Mouse (Mus musculus) heart, embryonic 11.5 days (tissue): ENCODE data around the gene Ier5l. TPM values are rescaled to one million over a fixed set of nuclear protein-coding genes. Genes with fewer than 3 reads are reported as not detected.
A peak's percentile ranks its signal among the peaks of the same experiment; 100 is the strongest.

ENCODE experiments used
- ATAC-seq: fragments of 200-750 bp; cut with Nextera tagmentation; replicated peaks from 2 replicates; pipeline ENCODE4 v1.8.0; 2017; ENCODE audit warnings: moderate library complexity; ENCODE audit not compliant: insufficient number of reproducible peaks, low FRiP score, low TSS enrichment
- H3K27ac ChIP-seq: fragments of 300-500 bp; sonication (generic); 2 replicates; pipeline ENCODE4 v1.5.1; 2014; ENCODE audit warnings: mild to moderate bottlenecking, low read depth, low read length
- H3K27me3 ChIP-seq: fragments of 300-500 bp; sonication (generic); 2 replicates; pipeline ENCODE4 v1.6.1; 2014; ENCODE audit warnings: mild to moderate bottlenecking, low read length, mixed read lengths; ENCODE audit not compliant: control insufficient read depth, insufficient read depth
- H3K36me3 ChIP-seq: fragments of 300-500 bp; sonication (generic); 2 replicates; pipeline ENCODE4 v1.6.1; 2014; ENCODE audit warnings: mild to moderate bottlenecking, low read length, moderate library complexity, mixed read lengths; ENCODE audit not compliant: control insufficient read depth, insufficient read depth
- H3K4me1 ChIP-seq: fragments of 300-500 bp; sonication (generic); 2 replicates; pipeline ENCODE4 v1.6.1; 2014; ENCODE audit warnings: low read length; ENCODE audit not compliant: control insufficient read depth, insufficient read depth
- H3K4me2 ChIP-seq: fragments of 300-500 bp; sonication (generic); 2 replicates; pipeline ENCODE4 v1.6.1; 2014; ENCODE audit warnings: mild to moderate bottlenecking, moderate library complexity
- H3K4me3 ChIP-seq: fragments of 300-500 bp; sonication (generic); 2 replicates; pipeline ENCODE4 v1.5.1; 2014; ENCODE audit warnings: low read depth, low read length
- H3K9ac ChIP-seq: fragments of 300-500 bp; sonication (generic); 2 replicates; pipeline ENCODE4 v1.6.1; 2014; ENCODE audit warnings: mild to moderate bottlenecking, low read depth, low read length, moderate library complexity
- H3K9me3 ChIP-seq: fragments of 300-500 bp; sonication (generic); replicated peaks from 2 replicates; pipeline ENCODE4 v1.6.1; 2016; ENCODE audit warnings: low read length; ENCODE audit not compliant: control insufficient read depth
- WGBS: fragments of 180-500 bp; shearing (Covaris S2); extraction: QIAGEN DNeasy Blood & Tissue Kit; methylation state at CpG from one replicate; pipeline ENCODE4 v1.1.7; 2014; ENCODE audit not compliant: insufficient replicate concordance; 5-methylcytosine and 5-hydroxymethylcytosine counted together
- polyA plus RNA-seq: library from polyadenylated mRNA; unstranded; fragments of >200 nt; fragmentation: Nextera tagmentation; extraction: Ambion mirVana; gene quantifications from 2 replicates; pipeline ENCODE4 v1.2.1, GENCODE M21; 2014

Gene Ier5l
- polyA plus RNA-seq, 1 experiment from 2014 or later = 2.4 TPM

DNA sequence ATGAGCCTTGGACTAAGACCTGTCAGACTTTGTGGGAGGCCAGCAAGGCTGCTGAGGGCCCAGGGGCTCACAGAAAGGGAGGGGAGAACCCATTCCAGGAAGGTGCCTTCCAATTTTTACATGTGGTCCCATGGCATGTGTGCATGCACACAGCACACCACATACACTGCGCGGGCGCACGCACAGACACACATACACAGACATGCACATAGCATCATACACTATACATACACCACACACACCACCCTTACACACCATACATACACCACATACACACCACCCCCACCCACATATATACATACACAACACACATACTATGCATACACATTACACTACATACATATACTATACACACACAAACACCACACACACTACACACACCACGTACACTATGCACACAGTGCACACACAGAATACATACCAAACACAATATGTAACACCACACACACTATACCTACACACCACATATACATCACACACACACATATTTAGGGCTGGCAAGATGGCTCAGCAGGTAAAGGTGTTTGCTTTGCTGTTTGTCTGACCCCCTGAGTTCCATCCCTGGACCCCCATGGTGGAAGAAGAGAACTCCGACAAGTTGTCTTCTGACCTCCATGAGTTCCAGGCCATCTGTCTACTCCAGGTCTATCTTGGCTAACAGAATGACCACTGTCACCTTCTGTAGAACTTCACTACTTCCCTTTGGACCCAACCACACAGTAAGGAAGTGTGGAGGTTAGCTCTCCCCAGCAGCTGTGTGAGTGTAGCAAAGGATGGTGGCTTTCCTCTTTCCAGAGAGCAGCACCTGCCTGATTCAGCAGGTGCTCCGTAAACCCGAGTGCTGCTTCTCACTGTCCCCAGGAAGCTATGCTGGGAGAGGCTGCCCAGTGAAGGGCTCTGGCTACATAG, 21.2 kb upstream of the Ier5l start:
- Histone ChIP-seq H3K27ac (no peak overlapping the region), H3K4me3 (peak overlapping the region; percentile 18; the same call in 1 of the 2 replicates), H3K36me3 (no peaks in the 10 kb centered on the region), H3K27me3 (no peaks in the 10 kb centered on the region), H3K9me3 (no peaks in the 10 kb centered on the region; the same call in 1 of the 2 replicates), H3K4me1 (peaks cover 6% of the 10 kb centered on the region; the same call in 1 of the 2 replicates), H3K4me2 (peak overlapping the region; percentile 56), H3K9ac (no peak overlapping the region)
- no peak for ATAC-seq
- 77% methylated on average over 8 of the region's 8 CpGs for WGBS

DNA sequence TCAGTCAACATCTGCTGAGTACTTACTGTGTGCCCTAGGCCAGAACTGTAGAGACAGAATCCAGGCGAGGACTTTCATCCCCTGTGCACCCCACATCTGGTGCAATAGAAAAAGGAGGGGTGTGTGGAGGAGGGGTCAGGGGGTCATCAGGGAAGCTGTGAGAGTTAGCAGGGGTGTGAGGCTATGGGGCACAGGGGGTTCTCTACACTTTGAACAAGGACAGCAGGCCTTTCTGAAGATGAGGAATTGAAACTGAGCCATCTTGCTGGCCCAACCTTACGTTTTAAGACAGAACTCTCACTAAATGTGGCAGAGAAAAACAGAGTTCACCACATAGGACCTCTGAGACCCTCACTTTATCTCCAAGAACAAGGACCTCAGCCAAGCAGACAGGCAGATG, 16.4 kb upstream of the Ier5l start:
- WGBS = 60% methylated on average over 2 of the region's 2 CpGs
- no peaks in the 10 kb centered on the region for H3K27me3 ChIP-seq
- no peak overlapping the region for H3K4me3 ChIP-seq
- H3K4me1 ChIP-seq = no peaks in the 10 kb centered on the region
- H3K4me2 ChIP-seq = no peak overlapping the region
- no peak for ATAC-seq
- no peak overlapping the region for H3K27ac ChIP-seq
- H3K9me3 ChIP-seq = no peaks in the 10 kb centered on the region
- H3K36me3 ChIP-seq = no peaks in the 10 kb centered on the region
- no peak overlapping the region for H3K9ac ChIP-seq

DNA sequence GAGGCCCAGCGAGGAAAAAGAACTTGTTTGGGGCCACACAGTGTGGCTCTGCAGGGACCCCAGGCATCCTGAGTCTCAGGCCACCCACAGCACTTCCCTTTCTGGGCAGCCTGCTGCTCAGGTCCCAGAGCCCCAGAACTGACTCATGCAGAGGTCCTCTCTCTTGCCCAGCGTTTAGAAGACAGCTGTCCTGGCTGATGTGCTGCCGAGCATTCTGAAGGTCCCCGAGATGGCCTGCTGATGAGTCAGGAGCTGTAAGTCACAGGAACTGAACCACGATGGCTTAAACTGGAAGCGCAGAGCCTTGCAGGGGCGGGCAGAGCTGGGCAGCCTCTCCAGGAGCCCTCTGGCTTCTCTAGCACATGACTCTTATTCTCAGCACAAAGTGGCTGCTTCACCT, 13.6 kb upstream of the Ier5l start:
- H3K36me3 ChIP-seq = no peaks in the 10 kb centered on the region
- no peak overlapping the region for H3K4me2 ChIP-seq
- no peak overlapping the region for H3K9ac ChIP-seq
- 34% methylated on average over 7 of the region's 7 CpGs for WGBS
- no peak overlapping the region for H3K4me3 ChIP-seq
- H3K27me3 ChIP-seq = no peaks in the 10 kb centered on the region
- H3K27ac ChIP-seq = no peak overlapping the region
- no peaks in the 10 kb centered on the region for H3K9me3 ChIP-seq
- ATAC-seq = no peak
- no peaks in the 10 kb centered on the region for H3K4me1 ChIP-seq

DNA sequence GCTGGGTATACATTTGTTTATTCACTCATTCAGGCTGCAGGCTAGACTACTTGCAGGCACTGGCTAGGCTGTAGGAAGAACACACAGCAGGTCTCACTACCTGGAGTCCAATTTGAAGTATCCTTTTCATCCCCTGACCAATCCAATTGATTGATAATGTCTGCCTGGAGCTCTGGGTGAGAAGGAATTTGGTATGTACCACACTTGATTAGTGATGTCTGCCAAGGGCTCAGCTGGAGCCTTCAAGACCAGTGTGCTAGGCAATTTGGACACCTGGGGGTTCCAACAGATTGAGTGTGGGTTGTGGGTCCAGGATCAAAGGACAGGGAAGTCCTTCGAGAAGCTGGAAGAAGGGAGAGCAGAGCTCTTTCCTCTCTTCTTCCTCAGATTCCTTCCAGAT, 4.5 kb upstream of the Ier5l start:
- no peaks in the 10 kb centered on the region for H3K36me3 ChIP-seq
- no peak overlapping the region for H3K27ac ChIP-seq
- peaks cover 4% of the 10 kb centered on the region; the same call in 1 of the 2 replicates for H3K4me1 ChIP-seq
- 67% methylated on average over 1 of the region's 1 CpGs for WGBS
- no peak for ATAC-seq
- H3K9ac ChIP-seq = no peak overlapping the region
- peaks cover 10% of the 10 kb centered on the region for H3K27me3 ChIP-seq
- H3K4me2 ChIP-seq = no peak overlapping the region
- no peak overlapping the region for H3K4me3 ChIP-seq
- H3K9me3 ChIP-seq = no peaks in the 10 kb centered on the region

DNA sequence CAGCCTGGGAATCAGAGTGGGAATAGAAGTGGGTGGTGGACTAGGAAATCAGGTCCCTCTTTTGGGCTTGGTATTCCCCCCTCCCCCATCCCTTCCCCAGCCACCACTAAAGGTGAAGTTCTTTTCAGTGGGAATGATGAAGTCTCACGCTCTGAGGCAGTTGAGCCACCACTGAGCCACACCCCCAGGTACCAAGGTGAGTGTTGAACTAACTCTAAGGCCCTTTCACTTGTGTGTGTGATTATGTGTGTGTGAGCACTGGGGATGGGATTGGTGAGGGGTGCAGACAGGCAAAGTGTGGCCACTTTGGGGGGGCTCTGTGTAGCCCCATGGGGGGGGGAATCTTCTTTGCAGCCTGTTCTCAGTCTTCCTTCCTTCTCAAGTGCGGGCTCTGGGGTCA, 2.2 kb upstream of the Ier5l start:
- Histone ChIP-seq H3K27ac (no peak overlapping the region), H3K4me2 (no peak overlapping the region), H3K4me1 (peaks cover 8% of the 10 kb centered on the region; the same call in 1 of the 2 replicates), H3K4me3 (no peak overlapping the region), H3K27me3 (peaks cover 10% of the 10 kb centered on the region), H3K36me3 (no peaks in the 10 kb centered on the region), H3K9me3 (no peaks in the 10 kb centered on the region), H3K9ac (no peak overlapping the region)
- ATAC-seq = no peak
- WGBS = 59% methylated on average over 2 of the region's 2 CpGs

DNA sequence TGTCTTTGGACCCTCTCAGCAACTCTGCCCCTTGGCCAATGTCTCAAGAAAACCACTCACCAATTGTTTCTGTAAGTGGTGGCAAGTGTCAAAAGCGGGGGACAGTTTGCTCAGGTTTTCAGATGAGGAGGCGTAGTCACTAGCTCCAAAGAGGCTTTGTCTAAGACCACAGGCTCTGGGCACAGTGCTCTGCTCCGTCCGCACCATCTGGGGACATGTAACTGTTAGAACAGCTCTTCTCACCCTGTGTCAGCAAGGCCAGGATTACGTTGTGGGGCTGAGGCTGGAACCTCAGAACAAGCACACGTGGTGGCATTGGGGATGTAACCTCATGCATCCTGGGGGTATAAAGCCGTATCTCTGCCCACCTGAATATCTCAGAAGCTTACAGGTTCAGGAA, 1.4 kb upstream of the Ier5l start:
- no peaks in the 10 kb centered on the region for H3K36me3 ChIP-seq
- H3K4me2 ChIP-seq = no peak overlapping the region
- WGBS = 78% methylated on average over 7 of the region's 7 CpGs
- H3K27me3 ChIP-seq = peaks cover 10% of the 10 kb centered on the region
- H3K4me1 ChIP-seq = peaks cover 12% of the 10 kb centered on the region; the same call in 1 of the 2 replicates
- no peaks in the 10 kb centered on the region for H3K9me3 ChIP-seq
- H3K9ac ChIP-seq = no peak overlapping the region
- no peak overlapping the region for H3K27ac ChIP-seq
- no peak overlapping the region for H3K4me3 ChIP-seq
- no peak for ATAC-seq

DNA sequence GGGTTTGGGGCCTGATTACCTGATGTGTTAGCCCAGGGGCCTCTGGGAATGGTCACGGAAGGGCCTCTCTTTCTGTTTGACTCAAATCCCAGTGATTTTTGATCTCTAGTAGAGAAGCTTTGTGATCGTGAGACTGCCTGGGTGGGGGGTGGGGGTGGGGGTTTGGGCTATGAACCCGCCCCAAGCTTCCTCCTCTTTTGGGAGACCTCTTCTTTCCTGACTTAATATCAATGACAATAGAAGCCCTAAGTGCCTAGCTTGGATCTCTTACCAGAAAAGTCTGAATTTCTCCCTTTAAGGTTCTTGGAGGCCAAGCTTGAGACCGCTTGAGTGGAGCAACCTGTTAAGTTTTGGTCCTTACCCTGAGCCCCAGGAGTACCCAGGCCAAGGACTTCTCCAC, 757 bp upstream of the Ier5l start:
- WGBS = 33% methylated on average over 4 of the region's 4 CpGs
- Histone ChIP-seq H3K4me3 (peak overlapping the region; percentile 85), H3K27me3 (peaks cover 10% of the 10 kb centered on the region), H3K9ac (no peak overlapping the region), H3K27ac (no peak overlapping the region), H3K4me1 (peaks cover 15% of the 10 kb centered on the region; the same call in 1 of the 2 replicates), H3K9me3 (no peaks in the 10 kb centered on the region), H3K36me3 (no peaks in the 10 kb centered on the region), H3K4me2 (peak overlapping the region; percentile 96)
- no peak for ATAC-seq

DNA sequence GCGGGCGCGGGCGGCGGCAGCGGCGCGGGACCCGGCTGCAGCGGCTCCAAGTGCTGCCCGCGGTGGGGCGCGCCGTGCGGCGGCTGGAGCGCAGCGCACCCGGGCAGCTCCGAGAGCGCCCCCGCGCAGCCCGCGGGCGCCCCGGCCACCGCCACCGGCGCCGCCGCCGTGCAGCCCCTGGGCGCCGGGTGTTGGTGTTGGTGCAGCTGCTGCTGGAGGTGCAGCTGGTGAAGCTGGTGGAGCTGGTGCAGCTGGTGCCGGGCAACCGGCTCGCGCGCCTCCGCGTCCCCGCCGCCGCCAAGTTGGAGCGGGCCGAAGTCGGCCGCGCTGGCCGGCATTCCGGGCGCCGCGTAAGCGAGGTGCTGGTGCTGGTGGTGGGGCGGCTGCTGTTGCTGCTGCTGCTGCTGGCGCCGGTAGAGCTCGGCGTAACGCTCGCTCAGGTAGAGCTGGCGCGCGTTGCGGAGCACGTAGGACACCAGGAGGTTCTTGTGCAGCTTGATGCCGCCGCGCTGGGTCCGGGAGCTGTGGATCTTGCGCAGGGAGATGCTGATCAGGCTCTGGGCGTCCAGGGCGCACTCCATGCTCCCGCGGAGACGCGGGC, 488 bp downstream of the Ier5l start:
- Histone ChIP-seq H3K4me3 (peak overlapping the region; percentile 85), H3K4me1 (peaks cover 19% of the 10 kb centered on the region), H3K27me3 (peaks cover 10% of the 10 kb centered on the region), H3K4me2 (peak overlapping the region; percentile 96), H3K9me3 (no peaks in the 10 kb centered on the region), H3K9ac (peak overlapping the region; percentile 96), H3K27ac (peak overlapping the region; percentile 80), H3K36me3 (no peaks in the 10 kb centered on the region)
- no peak for ATAC-seq
- under 1% methylated on average over 78 of the region's 80 CpGs for WGBS
